In genomic region chr4:108460156-108460923, GRCm38 (mm10) we compare ENCODE assay signal across 8 mouse cellular contexts. TPM values are rescaled to one million over a fixed set of nuclear protein-coding genes. Genes with fewer than 3 reads are reported as not detected.
DNase-seq lines count a peak whose midpoint lies in the region; ATAC-seq and TF ChIP-seq lines count a peak whose summit lies in the region.

No protein-coding gene starts in this region.

- H3K27ac ChIP-seq in embryonic fibroblast, embryonic 13.5 days (ENCODE audit: insufficient read depth, low read length), result no peak overlapping the region
- H3K27ac ChIP-seq in heart, embryonic 11.5 days (ENCODE audit: low read depth, low read length), result peak overlapping the region; percentile 98
- peak overlapping the region; percentile 98 for H3K27ac ChIP-seq in kidney, embryonic 16.5 days (ENCODE audit: low read length)
- H3K27ac ChIP-seq in liver, adult 2 months (replicated peaks; ENCODE audit: insufficient read depth, low read depth, low read length), result peak overlapping the region; percentile 95

- H3K27me3 ChIP-seq in heart, embryonic 11.5 days (ENCODE audit: control insufficient read depth, insufficient read depth, low read length), result no peaks in the 10 kb centered on the region
- H3K27me3 ChIP-seq in kidney, embryonic 16.5 days (ENCODE audit: insufficient read depth, low read length), result no peaks in the 10 kb centered on the region
- no peaks in the 10 kb centered on the region for H3K27me3 ChIP-seq in liver, adult 2 months (ENCODE audit: control insufficient read depth, insufficient read depth, low read length)

- no peaks in the 10 kb centered on the region for H3K36me3 ChIP-seq in heart, embryonic 11.5 days (ENCODE audit: control insufficient read depth, insufficient read depth, low read length)
- 0 out of 2 replicates have a peak, but pooled peaks cover 2% of the 10 kb centered on the region for H3K36me3 ChIP-seq in kidney, embryonic 16.5 days (ENCODE audit: insufficient read depth, low read length)
- H3K36me3 ChIP-seq in liver, adult 2 months (ENCODE audit: control insufficient read depth, insufficient read depth, low read length), result no peaks in the 10 kb centered on the region

- DNase-seq in CD4-positive helper T cell, adult 2 months (ENCODE audit: low read depth, low spot score), result peak; percentile 96
- DNase-seq in brain, adult 2 months (ENCODE audit: low read depth, low spot score), result peak; percentile 82
- DNase-seq in liver, adult 2 months (ENCODE audit: extremely low read depth, low read depth, low spot score), result peak; percentile 79
- peak; percentile 69 to 85 for DNase-seq in spleen, postnatal 4 days (ENCODE audit: low spot score in 2 of 2)

- TF ChIP-seq POLR2A in embryonic fibroblast, embryonic 13.5 days (IDR thresholded peaks at IDR 0.05; ENCODE audit: low read depth, low read length), result 0 out of 2 replicates have a peak, but pooled peaks have one; percentile 20
- TF ChIP-seq POLR2A in liver, adult 2 months (IDR thresholded peaks at IDR 0.05; ENCODE audit: extremely low read depth, insufficient read depth, low read length), result peak; percentile 26; the same call in 1 of the 2 replicates

- peak; percentile 53 for ATAC-seq in heart, embryonic 11.5 days (replicated peaks; ENCODE audit: insufficient number of reproducible peaks, low FRiP score, low TSS enrichment)
- peak; percentile 52 for ATAC-seq in kidney, embryonic 16.5 days (ENCODE audit: low FRiP score, low TSS enrichment)
- ATAC-seq in monocyte, adult 5-6 weeks (replicated peaks; ENCODE audit: insufficient number of reproducible peaks, low FRiP score, low TSS enrichment, poor library complexity, severe bottlenecking), result peak; percentile 87

- peak overlapping the region; percentile 90 for H3K4me2 ChIP-seq in heart, embryonic 11.5 days
- H3K4me2 ChIP-seq in kidney, embryonic 16.5 days (replicated peaks; ENCODE audit: low read depth, low read length), result peak overlapping the region; percentile 81

- no peak for TF ChIP-seq CTCF in embryonic fibroblast, embryonic 13.5 days (IDR thresholded peaks at IDR 0.05; ENCODE audit: borderline replicate concordance, insufficient read depth, low read length)
- TF ChIP-seq CTCF in liver, adult 2 months (IDR thresholded peaks at IDR 0.05; ENCODE audit: low read depth, low read length), result peak; percentile 27; the same call in 1 of the 2 replicates

- WGBS in heart, embryonic 11.5 days (ENCODE audit: insufficient replicate concordance), result 0% methylated on average over 52 of the region's 59 CpGs
- under 1% methylated on average over 57 of the region's 59 CpGs for WGBS in kidney, embryonic 16.5 days
- WGBS in liver, adult 2 months, result under 1% methylated on average over 58 of the region's 59 CpGs

- H3K9me3 ChIP-seq in heart, embryonic 11.5 days (replicated peaks; ENCODE audit: control insufficient read depth, low read length), result no peaks in the 10 kb centered on the region
- no peaks in the 10 kb centered on the region for H3K9me3 ChIP-seq in kidney, embryonic 16.5 days (ENCODE audit: low read length)

- peaks cover 6% of the 10 kb centered on the region for H3K4me1 ChIP-seq in embryonic fibroblast, embryonic 13.5 days (ENCODE audit: control insufficient read depth, insufficient read depth, low read length)
- peaks cover 4% of the 10 kb centered on the region; the same call in 1 of the 2 replicates for H3K4me1 ChIP-seq in heart, embryonic 11.5 days (ENCODE audit: control insufficient read depth, insufficient read depth, low read length)
- peaks cover 11% of the 10 kb centered on the region for H3K4me1 ChIP-seq in kidney, embryonic 16.5 days (ENCODE audit: insufficient read depth, low read length)
- peaks cover 11% of the 10 kb centered on the region for H3K4me1 ChIP-seq in liver, adult 2 months (ENCODE audit: control insufficient read depth, insufficient read depth, low read length)

- H3K4me3 ChIP-seq in embryonic fibroblast, embryonic 13.5 days (ENCODE audit: insufficient read depth, low read length), result peak overlapping the region; percentile 66
- H3K4me3 ChIP-seq in heart, embryonic 11.5 days (ENCODE audit: low read depth, low read length), result peak overlapping the region; percentile 99
- peak overlapping the region; percentile 97 for H3K4me3 ChIP-seq in kidney, embryonic 16.5 days (ENCODE audit: low read length)
- peak overlapping the region; percentile 95 for H3K4me3 ChIP-seq in liver, adult 2 months (ENCODE audit: insufficient read depth, low read depth, low read length)

- peaks cover 7% of the 10 kb centered on the region; the same call in 1 of the 2 replicates for H3K79me2 ChIP-seq in liver, adult 2 months (ENCODE audit: control insufficient read depth, insufficient read depth, low read length)

- peak overlapping the region; percentile 97 for H3K9ac ChIP-seq in heart, embryonic 11.5 days (ENCODE audit: low read depth, low read length)
- peak overlapping the region; percentile 100 for H3K9ac ChIP-seq in kidney, embryonic 16.5 days (replicated peaks; ENCODE audit: low read length)
- peak overlapping the region; percentile 97 for H3K9ac ChIP-seq in liver, adult 2 months (ENCODE audit: low read depth, low read length)

RNA-seq across cellular contexts. Expression of gene Tut4, which starts 1.1 kb away (rescaled TPM):
- polyA plus RNA-seq in embryonic fibroblast, embryonic 13.5 days (2011; ENCODE audit: insufficient read length, low read depth, missing spikeins), result 32.3 and 45.1 TPM in 2 replicates
- 48.5 and 56.1 TPM in 2 replicates for polyA plus RNA-seq in heart, embryonic 11.5 days (2014; fragmentation: Nextera tagmentation; extraction: Ambion mirVana)
- polyA plus RNA-seq in kidney, embryonic 16.5 days (2015; fragmentation: Nextera tagmentation; extraction: Ambion mirVana), result 55.1 and 72.0 TPM in 2 replicates
- total RNA-seq in liver, adult 2 months (2014; rRNA removed), result 30.3 and 34.6 TPM in 2 replicates
- polyA plus RNA-seq in liver, adult 2 months (2012; rRNA removed), result 17.8 and 23.6 TPM in 2 replicates
- total RNA-seq in monocyte, adult 5-6 weeks (2017), result 80.5 to 202 TPM (median 98.0 TPM) in 3 replicates

RNA-seq across cellular contexts. Expression of gene Gpx7, which starts 53.6 kb away (rescaled TPM):
- polyA plus RNA-seq in embryonic fibroblast, embryonic 13.5 days (2011; ENCODE audit: insufficient read length, low read depth, missing spikeins), result 45.3 and 64.1 TPM in 2 replicates
- 58.8 and 60.8 TPM in 2 replicates for polyA plus RNA-seq in heart, embryonic 11.5 days (2014; fragmentation: Nextera tagmentation; extraction: Ambion mirVana)
- polyA plus RNA-seq in kidney, embryonic 16.5 days (2015; fragmentation: Nextera tagmentation; extraction: Ambion mirVana), result 65.2 and 65.4 TPM in 2 replicates
- 3.5 and 3.7 TPM in 2 replicates for total RNA-seq in liver, adult 2 months (2014; rRNA removed)
- polyA plus RNA-seq in liver, adult 2 months (2012; rRNA removed), result 2.0 and 3.2 TPM in 2 replicates
- total RNA-seq in monocyte, adult 5-6 weeks (2017), result 0.78 TPM in 1 of 3 replicates, not detected in the others

Comparison
In these comparisons a context has a peak if more than half of its experiments do, and no peak if none do; other contexts are left out.
1. RNA of gene Gpx7, which starts 53.6 kb away (polyA plus RNA-seq): 65.2 to 65.4 TPM in kidney, embryonic 16.5 days, 45.3 to 64.1 TPM in embryonic fibroblast, embryonic 13.5 days and 58.8 to 60.8 TPM in heart, embryonic 11.5 days; 2.0 to 3.2 TPM in liver, adult 2 months; every median in the first group is over 10 times any median in the second.
2. Peak in every context shown above with its lines, with median percentiles within 50 percentile points of each other: DNase-seq, H3K4me3 ChIP-seq, ATAC-seq and H3K9ac ChIP-seq.